Comparison of ENCODE assay signal across 16 mouse cellular contexts in genomic region chr12:10524509-10525286, GRCm38 (mm10).
DNase-seq lines count a peak whose midpoint lies in the region; ATAC-seq and TF ChIP-seq lines count a peak whose summit lies in the region.
"Had no signal": no experiment of that assay in that cellular context is flagged by ENCODE, and none has a peak within 500 bp of the region (broad histone marks: within the 10 kb centered on the region; RNA-seq: fewer than 3 reads in every experiment).

No protein-coding gene starts in this region.

- no peak for ATAC-seq in heart, embryonic 11.5 days (replicated peaks; ENCODE audit: insufficient number of reproducible peaks, low FRiP score, low TSS enrichment)
- no peak for ATAC-seq in heart, embryonic 13.5 days (ENCODE audit: extremely low read depth, insufficient number of reproducible peaks, low FRiP score, low TSS enrichment)
- ATAC-seq in lung, embryonic 16.5 days (ENCODE audit: low read depth), result peak; percentile 70
- no peak for ATAC-seq in CD4-positive, CD25-positive, alpha-beta regulatory T cell, adult 4 months
- no peak for ATAC-seq in intestine, postnatal 0 days
- no peak for ATAC-seq in midbrain, postnatal 0 days (ENCODE audit: low FRiP score)
- ATAC-seq: liver, postnatal 0 days; midbrain, embryonic 13.5 days had no signal

- H3K4me3 ChIP-seq in heart, embryonic 11.5 days (ENCODE audit: low read depth, low read length), result no peak overlapping the region
- H3K4me3 ChIP-seq in heart, embryonic 13.5 days, result no peak overlapping the region
- no peak overlapping the region for H3K4me3 ChIP-seq in lung, embryonic 16.5 days (ENCODE audit: low read length)
- no peak overlapping the region for H3K4me3 ChIP-seq in intestine, postnatal 0 days (ENCODE audit: low read depth, low read length)
- no peak overlapping the region for H3K4me3 ChIP-seq in midbrain, postnatal 0 days (ENCODE audit: low read depth, low read length)
- H3K4me3 ChIP-seq: erythroblast, embryonic 14.5 days; left cerebral cortex, adult 2 months; limb, embryonic 13.5 days; midbrain, embryonic 13.5 days; neural tube, embryonic 12.5 days had no signal

- peak; percentile 49 to 71 for DNase-seq in heart, adult 18-20 months
- DNase-seq in brain, embryonic 14.5 days (ENCODE audit: low read depth), result peak; percentile 9
- DNase-seq in midbrain, postnatal 0 days (ENCODE audit: low spot score), result no peak
- DNase-seq: cerebellum, adult 9-10 months; liver, postnatal 0 days; thymus, postnatal 25 days had no signal

- no peak overlapping the region for H3K4me2 ChIP-seq in heart, embryonic 11.5 days
- H3K4me2 ChIP-seq in heart, embryonic 13.5 days, result no peak overlapping the region
- H3K4me2 ChIP-seq in lung, embryonic 16.5 days (ENCODE audit: low read depth, low read length), result no peak overlapping the region
- no peak overlapping the region for H3K4me2 ChIP-seq in intestine, postnatal 0 days (replicated peaks; ENCODE audit: low read depth)
- no peak overlapping the region for H3K4me2 ChIP-seq in midbrain, postnatal 0 days (ENCODE audit: low read depth, low read length, poor library complexity, severe bottlenecking)
- H3K4me2 ChIP-seq: limb, embryonic 13.5 days; midbrain, embryonic 13.5 days; neural tube, embryonic 12.5 days had no signal

- H3K27me3 ChIP-seq in heart, embryonic 11.5 days (ENCODE audit: control insufficient read depth, insufficient read depth, low read length), result no peaks in the 10 kb centered on the region
- H3K27me3 ChIP-seq in heart, embryonic 13.5 days (replicated peaks), result no peaks in the 10 kb centered on the region
- H3K27me3 ChIP-seq in lung, embryonic 16.5 days (ENCODE audit: control insufficient read depth, insufficient read depth, low read depth, low read length), result no peaks in the 10 kb centered on the region
- H3K27me3 ChIP-seq in intestine, postnatal 0 days (replicated peaks; ENCODE audit: control insufficient read depth, insufficient read depth, low read length), result no peaks in the 10 kb centered on the region
- no peaks in the 10 kb centered on the region for H3K27me3 ChIP-seq in midbrain, postnatal 0 days (ENCODE audit: insufficient read depth, low read length)
- H3K27me3 ChIP-seq: limb, embryonic 13.5 days; midbrain, embryonic 13.5 days; neural tube, embryonic 12.5 days had no signal

- H3K9ac ChIP-seq in heart, embryonic 11.5 days (ENCODE audit: low read depth, low read length), result no peak overlapping the region
- H3K9ac ChIP-seq in heart, embryonic 13.5 days, result no peak overlapping the region
- H3K9ac ChIP-seq in lung, embryonic 16.5 days (ENCODE audit: low read length), result no peak overlapping the region
- no peak overlapping the region for H3K9ac ChIP-seq in intestine, postnatal 0 days (ENCODE audit: low read depth, low read length)
- H3K9ac ChIP-seq in midbrain, postnatal 0 days (replicated peaks; ENCODE audit: low read length, poor library complexity, severe bottlenecking), result no peak overlapping the region
- H3K9ac ChIP-seq: limb, embryonic 13.5 days; liver, postnatal 0 days; midbrain, embryonic 13.5 days; neural tube, embryonic 12.5 days had no signal

- no peak for TF ChIP-seq CTCF in brain, embryonic 14.5 days (IDR thresholded peaks at IDR 0.05; ENCODE audit: borderline replicate concordance, extremely low read depth, insufficient read depth, insufficient read length)
- no peak for TF ChIP-seq CTCF in intestine, postnatal 0 days (IDR thresholded peaks at IDR 0.05; ENCODE audit: low read depth)
- TF ChIP-seq CTCF in midbrain, postnatal 0 days (IDR thresholded peaks at IDR 0.05), result no peak

- no peak for TF ChIP-seq POLR2A in brain, embryonic 14.5 days (IDR thresholded peaks at IDR 0.05; ENCODE audit: borderline replicate concordance, extremely low read depth, insufficient read depth, insufficient read length, poor library complexity, severe bottlenecking)

- 0 out of 2 replicates have a peak, but pooled peaks cover 4% of the 10 kb centered on the region for H3K4me1 ChIP-seq in heart, embryonic 11.5 days (ENCODE audit: control insufficient read depth, insufficient read depth, low read length)
- H3K4me1 ChIP-seq in heart, embryonic 13.5 days, result peaks cover 10% of the 10 kb centered on the region
- H3K4me1 ChIP-seq in lung, embryonic 16.5 days (replicated peaks; ENCODE audit: control insufficient read depth, insufficient read depth, low read length), result peaks cover 3% of the 10 kb centered on the region; the same call in 1 of the 2 replicates
- no peaks in the 10 kb centered on the region for H3K4me1 ChIP-seq in intestine, postnatal 0 days (replicated peaks; ENCODE audit: control insufficient read depth, insufficient read depth, low read length)
- no peaks in the 10 kb centered on the region for H3K4me1 ChIP-seq in midbrain, postnatal 0 days (ENCODE audit: insufficient read depth, low read length)
- H3K4me1 ChIP-seq: limb, embryonic 13.5 days; midbrain, embryonic 13.5 days; neural tube, embryonic 12.5 days had no signal

- no peaks in the 10 kb centered on the region for H3K9me3 ChIP-seq in heart, embryonic 11.5 days (replicated peaks; ENCODE audit: control insufficient read depth, low read length)
- no peaks in the 10 kb centered on the region for H3K9me3 ChIP-seq in heart, embryonic 13.5 days
- H3K9me3 ChIP-seq in lung, embryonic 16.5 days (ENCODE audit: control insufficient read depth, low read length), result no peaks in the 10 kb centered on the region
- H3K9me3 ChIP-seq in intestine, postnatal 0 days (ENCODE audit: control insufficient read depth), result no peaks in the 10 kb centered on the region
- H3K9me3 ChIP-seq in midbrain, postnatal 0 days (ENCODE audit: low read length), result no peaks in the 10 kb centered on the region
- H3K9me3 ChIP-seq: limb, embryonic 13.5 days; midbrain, embryonic 13.5 days; neural tube, embryonic 12.5 days had no signal

- WGBS in heart, embryonic 11.5 days (ENCODE audit: insufficient replicate concordance), result 33% methylated on average over 7 of the region's 7 CpGs
- 22% methylated on average over 7 of the region's 7 CpGs for WGBS in heart, embryonic 13.5 days
- WGBS in lung, embryonic 16.5 days, result 30% methylated on average over 7 of the region's 7 CpGs
- WGBS in intestine, postnatal 0 days, result 48% methylated on average over 7 of the region's 7 CpGs
- 71% methylated on average over 7 of the region's 7 CpGs for WGBS in midbrain, postnatal 0 days

- no peaks in the 10 kb centered on the region for H3K36me3 ChIP-seq in heart, embryonic 11.5 days (ENCODE audit: control insufficient read depth, insufficient read depth, low read length)
- H3K36me3 ChIP-seq in heart, embryonic 13.5 days, result no peaks in the 10 kb centered on the region
- H3K36me3 ChIP-seq in lung, embryonic 16.5 days (ENCODE audit: control insufficient read depth, insufficient read depth, low read length), result no peaks in the 10 kb centered on the region
- H3K36me3 ChIP-seq in intestine, postnatal 0 days (ENCODE audit: control insufficient read depth, insufficient read depth), result no peaks in the 10 kb centered on the region
- no peaks in the 10 kb centered on the region for H3K36me3 ChIP-seq in midbrain, postnatal 0 days (ENCODE audit: insufficient read depth, low read length)
- H3K36me3 ChIP-seq: limb, embryonic 13.5 days; midbrain, embryonic 13.5 days; neural tube, embryonic 12.5 days had no signal

- no peak overlapping the region for H3K27ac ChIP-seq in heart, embryonic 11.5 days (ENCODE audit: low read depth, low read length)
- H3K27ac ChIP-seq in heart, embryonic 13.5 days (replicated peaks), result peak overlapping the region; percentile 40
- H3K27ac ChIP-seq in lung, embryonic 16.5 days (ENCODE audit: low read length), result peak overlapping the region; percentile 49
- H3K27ac ChIP-seq in intestine, postnatal 0 days (ENCODE audit: low read depth, low read length), result no peak overlapping the region
- no peak overlapping the region for H3K27ac ChIP-seq in midbrain, postnatal 0 days (ENCODE audit: low read depth, low read length)
- H3K27ac ChIP-seq: left cerebral cortex, adult 2 months; limb, embryonic 13.5 days; midbrain, embryonic 13.5 days; neural tube, embryonic 12.5 days had no signal

Comparison
In these comparisons a context has a peak if more than half of its experiments do, and no peak if none do; other contexts are left out.
1. H3K27ac ChIP-seq: peak in heart, embryonic 13.5 days (single experiment) and lung, embryonic 16.5 days (single experiment); none in heart, embryonic 11.5 days (single experiment), intestine, postnatal 0 days (single experiment) and midbrain, postnatal 0 days (single experiment).